Mouse (Mus musculus) bone marrow, adult 2 months (tissue): ENCODE measurements around the gene Rab11b.

Source experiments
- CTCF ChIP-seq: fragments of 200-500 bp; IDR thresholded peaks from 2 replicates; pipeline ENCODE4 v1.5.1; 2011; ENCODE audit warnings: low read length, control low read depth; ENCODE audit not compliant: control insufficient read depth, insufficient read depth
- POLR2A ChIP-seq: fragments of 200-500 bp; IDR thresholded peaks from 2 replicates; pipeline ENCODE4 v1.6.1; 2011; ENCODE audit warnings: low read depth, mild to moderate bottlenecking, control low read depth, low read length, borderline replicate concordance; ENCODE audit not compliant: control insufficient read depth

- TF ChIP-seq POLR2A (no peak), CTCF (no peak)
Observed at GRCm38 (mm10) chr17:33779271-33779966, 19.1 kb upstream of the Rab11b start.
